Mouse (Mus musculus): ENCODE results near the gene Gm10647. TPM values are rescaled to one million over a fixed set of nuclear protein-coding genes. Genes with fewer than 3 reads are reported as not detected.

The Gm10647 gene
- polyA plus RNA-seq, 1 experiment from 2014 or later, result 0.61 TPM

Other genes starting within 250 kb of the Gm10647 start
- gene Usp3, start 203.9 kb upstream of the Gm10647 start, polyA plus RNA-seq (2016; fragmentation: Nextera tagmentation; extraction: Ambion mirVana), result 40.3 and 52.0 TPM in 2 replicates
- 0.61 and 0.77 TPM in 2 replicates for gene Car12, start 83.4 kb upstream of the Gm10647 start, polyA plus RNA-seq (2016; fragmentation: Nextera tagmentation; extraction: Ambion mirVana)
- 8.8 and 9.0 TPM in 2 replicates for gene Aph1b, start 1.5 kb upstream of the Gm10647 start, polyA plus RNA-seq (2016; fragmentation: Nextera tagmentation; extraction: Ambion mirVana)
- gene Aph1c, start 37.7 kb downstream of the Gm10647 start, polyA plus RNA-seq (2016; fragmentation: Nextera tagmentation; extraction: Ambion mirVana), result 1.6 and 1.8 TPM in 2 replicates
- 22.3 and 24.4 TPM in 2 replicates for gene Rab8b, start 122.6 kb downstream of the Gm10647 start, polyA plus RNA-seq (2016; fragmentation: Nextera tagmentation; extraction: Ambion mirVana)
- 563 and 577 TPM in 2 replicates for gene Rps27l, start 149.0 kb downstream of the Gm10647 start, polyA plus RNA-seq (2016; fragmentation: Nextera tagmentation; extraction: Ambion mirVana)
- gene Lactb, start 178.4 kb downstream of the Gm10647 start, polyA plus RNA-seq (2016; fragmentation: Nextera tagmentation; extraction: Ambion mirVana), result 9.3 and 10.1 TPM in 2 replicates